In the genomic region with DNA sequence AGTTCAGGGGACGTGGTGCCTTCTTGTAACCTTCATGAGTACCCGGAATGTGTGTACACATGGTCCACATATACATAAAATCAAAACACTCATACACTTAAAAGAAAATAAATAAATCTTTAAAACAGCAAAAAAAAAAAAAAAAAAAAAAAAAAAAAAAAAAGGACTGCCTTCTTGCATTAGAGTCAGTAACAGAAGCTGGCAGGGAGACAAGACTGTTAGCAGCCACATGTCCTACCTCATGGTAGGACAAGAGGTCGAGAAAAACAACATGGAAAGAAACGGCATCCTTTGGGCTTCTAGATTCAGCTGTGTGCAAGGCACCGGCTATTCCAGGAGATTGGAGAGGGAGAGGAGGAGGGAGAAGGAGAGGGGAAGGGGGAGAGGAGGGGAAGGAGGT, we compare ENCODE assay signal across 28 mouse cellular contexts.
"Had no signal": no experiment of that assay in that cellular context is flagged by ENCODE, and none has a peak within 500 bp of the region (broad histone marks: within the 10 kb centered on the region; RNA-seq: fewer than 3 reads in every experiment).

No protein-coding gene starts in this region.

- H3K4me1 ChIP-seq: heart, embryonic 10.5 days; heart, embryonic 12.5 days; hindbrain, embryonic 10.5 days; intestine, embryonic 15.5 days; kidney, embryonic 15.5 days; liver, embryonic 12.5 days had no signal

- ATAC-seq: hindbrain, embryonic 16.5 days; inflammation-experienced regulatory T-cells, adult 6 months; intestine, embryonic 15.5 days; intestine, postnatal 0 days; liver, embryonic 12.5 days had no signal

- DNase-seq: gastrocnemius, adult 2 months; gastrocnemius, postnatal 10 days; gastrocnemius, postnatal 25 days; heart, adult 18-20 months; heart, postnatal 10 days; heart, postnatal 4 days; kidney, adult 18-20 months; kidney, adult 9 months; kidney, postnatal 14 days; kidney, postnatal 36 days; layer of hippocampus, adult 9-11 months; layer of hippocampus, postnatal 36 days; left cerebral cortex, postnatal 4 days had no signal

- H3K27ac ChIP-seq: gastrocnemius, adult 2 months; heart, embryonic 10.5 days; hindbrain, embryonic 10.5 days; hindbrain, embryonic 12.5 days; hindbrain, embryonic 14.5 days; intestine, embryonic 15.5 days; kidney, embryonic 15.5 days; kidney, postnatal 0 days; limb, embryonic 13.5 days; limb, embryonic 15.5 days; liver, embryonic 12.5 days; liver, embryonic 14.5 days had no signal

- H3K9ac ChIP-seq: heart, embryonic 12.5 days; hindbrain, embryonic 12.5 days; hindbrain, embryonic 14.5 days; intestine, embryonic 15.5 days; kidney, embryonic 15.5 days; limb, embryonic 13.5 days; limb, embryonic 15.5 days; liver, embryonic 12.5 days; liver, embryonic 14.5 days had no signal

- H3K27me3 ChIP-seq: heart, embryonic 12.5 days; hindbrain, embryonic 12.5 days; intestine, embryonic 15.5 days; kidney, embryonic 15.5 days; limb, embryonic 13.5 days; limb, embryonic 15.5 days; liver, embryonic 12.5 days had no signal

- H3K36me3 ChIP-seq: heart, embryonic 10.5 days; heart, embryonic 12.5 days; hindbrain, embryonic 10.5 days; hindbrain, embryonic 12.5 days; intestine, embryonic 15.5 days; kidney, embryonic 15.5 days; limb, embryonic 13.5 days; limb, embryonic 15.5 days; liver, embryonic 12.5 days had no signal

- H3K4me2 ChIP-seq: heart, embryonic 12.5 days; hindbrain, embryonic 12.5 days; hindbrain, embryonic 14.5 days; intestine, embryonic 15.5 days; kidney, embryonic 15.5 days; limb, embryonic 13.5 days; limb, embryonic 15.5 days; liver, embryonic 12.5 days had no signal

- H3K4me3 ChIP-seq: gastrocnemius, adult 2 months; heart, embryonic 10.5 days; heart, embryonic 12.5 days; hindbrain, embryonic 10.5 days; hindbrain, embryonic 12.5 days; intestine, embryonic 15.5 days; kidney, embryonic 15.5 days; limb, embryonic 13.5 days; limb, embryonic 15.5 days; liver, embryonic 12.5 days had no signal

- H3K9me3 ChIP-seq: heart, embryonic 10.5 days; heart, embryonic 12.5 days; hindbrain, embryonic 10.5 days; hindbrain, embryonic 12.5 days; intestine, embryonic 15.5 days; kidney, embryonic 15.5 days; limb, embryonic 13.5 days; limb, embryonic 15.5 days; liver, embryonic 12.5 days had no signal
